In the genomic region with DNA sequence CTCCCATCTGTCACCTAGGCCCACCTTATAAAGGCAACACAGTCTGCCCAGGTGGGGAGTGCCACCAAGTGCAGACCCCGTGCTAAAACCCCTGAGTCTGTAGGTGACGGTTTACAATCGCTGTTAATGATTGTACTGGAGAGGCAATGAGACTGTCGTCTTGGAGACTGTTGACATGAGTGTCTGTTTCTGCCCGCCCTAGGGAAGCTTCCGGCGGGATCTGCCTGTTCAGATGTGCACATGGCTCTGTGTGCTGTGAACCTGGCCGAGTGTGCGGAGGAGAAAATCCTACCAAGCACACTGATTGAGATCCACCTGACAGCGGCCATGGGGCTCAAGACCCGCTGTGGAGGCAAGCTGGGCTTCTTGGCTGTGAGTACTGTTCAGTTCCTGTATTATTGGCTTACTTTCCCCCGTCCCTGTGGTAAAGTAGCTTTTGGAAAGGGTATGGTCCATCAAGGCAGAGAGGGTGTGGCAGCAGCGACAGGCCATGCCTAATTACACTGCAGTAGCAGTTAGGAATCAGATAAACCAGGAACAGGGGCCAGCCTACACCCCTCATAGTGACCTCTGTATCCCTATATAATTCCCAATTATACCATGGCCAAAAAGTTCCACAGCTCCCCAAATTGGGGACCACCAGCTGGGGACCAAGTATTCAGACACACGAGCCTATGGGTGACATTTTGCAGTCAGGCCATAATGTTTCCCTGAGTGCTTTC, we compare ENCODE assay signal across 13 mouse cellular contexts. TPM values are rescaled to one million over a fixed set of nuclear protein-coding genes. Genes with fewer than 3 reads are reported as not detected.
DNase-seq lines count a peak whose midpoint lies in the region; ATAC-seq and TF ChIP-seq lines count a peak whose summit lies in the region.
"Had no signal": no experiment of that assay in that cellular context is flagged by ENCODE, and none has a peak within 500 bp of the region (broad histone marks: within the 10 kb centered on the region; RNA-seq: fewer than 3 reads in every experiment).

No protein-coding gene starts in this region.

- no peak for DNase-seq in hindbrain, embryonic 10.5 days (ENCODE audit: low spot score)
- no peak for DNase-seq in midbrain, postnatal 0 days (ENCODE audit: low spot score)
- peak; percentile 72 for DNase-seq in liver
- no peak for DNase-seq in left cerebral cortex, adult 18-20 months (ENCODE audit: low spot score in 2 of 2)
- DNase-seq in right cerebral cortex, adult 2 months (ENCODE audit: low spot score in 2 of 2), result no peak
- DNase-seq: adrenal gland, postnatal 25 days; right cerebral cortex, postnatal 4 days had no signal

- peaks cover 100% of the 10 kb centered on the region for H3K36me3 ChIP-seq in hindbrain, embryonic 10.5 days
- H3K36me3 ChIP-seq in hindbrain, embryonic 12.5 days, result peaks cover 99% of the 10 kb centered on the region
- peaks cover 99% of the 10 kb centered on the region for H3K36me3 ChIP-seq in midbrain, embryonic 12.5 days
- peaks cover 77% of the 10 kb centered on the region for H3K36me3 ChIP-seq in midbrain, postnatal 0 days (ENCODE audit: insufficient read depth, low read length)

- peaks cover 25% of the 10 kb centered on the region for H3K9me3 ChIP-seq in hindbrain, embryonic 10.5 days
- peaks cover 6% of the 10 kb centered on the region; the same call in 1 of the 2 replicates for H3K9me3 ChIP-seq in hindbrain, embryonic 12.5 days (replicated peaks)
- H3K9me3 ChIP-seq in midbrain, embryonic 12.5 days, result peaks cover 13% of the 10 kb centered on the region
- H3K9me3 ChIP-seq in midbrain, postnatal 0 days (ENCODE audit: low read length), result no peaks in the 10 kb centered on the region
- H3K9me3 ChIP-seq: hindbrain, embryonic 15.5 days had no signal

- no peak overlapping the region for H3K4me2 ChIP-seq in hindbrain, embryonic 12.5 days (replicated peaks)
- H3K4me2 ChIP-seq in midbrain, embryonic 12.5 days (replicated peaks), result no peak overlapping the region
- no peak overlapping the region for H3K4me2 ChIP-seq in midbrain, postnatal 0 days (ENCODE audit: low read depth, low read length, poor library complexity, severe bottlenecking)
- H3K4me2 ChIP-seq: forebrain, embryonic 13.5 days; hindbrain, embryonic 15.5 days; limb, embryonic 15.5 days had no signal

- no peak for ATAC-seq in hindbrain, embryonic 12.5 days (ENCODE audit: low FRiP score)
- no peak for ATAC-seq in midbrain, embryonic 12.5 days (ENCODE audit: low FRiP score, low read depth)
- ATAC-seq in midbrain, postnatal 0 days (ENCODE audit: low FRiP score), result no peak
- ATAC-seq: forebrain, embryonic 13.5 days had no signal

- H3K4me3 ChIP-seq in hindbrain, embryonic 10.5 days, result no peak overlapping the region
- no peak overlapping the region for H3K4me3 ChIP-seq in hindbrain, embryonic 12.5 days
- H3K4me3 ChIP-seq in midbrain, embryonic 12.5 days, result no peak overlapping the region
- no peak overlapping the region for H3K4me3 ChIP-seq in midbrain, postnatal 0 days (ENCODE audit: low read depth, low read length)
- H3K4me3 ChIP-seq: forebrain, embryonic 13.5 days; hindbrain, embryonic 15.5 days; limb, embryonic 15.5 days had no signal

- no peak for TF ChIP-seq CTCF in midbrain, postnatal 0 days (IDR thresholded peaks at IDR 0.05)

- 0 out of 2 replicates have a peak, but pooled peaks cover 5% of the 10 kb centered on the region for H3K4me1 ChIP-seq in hindbrain, embryonic 10.5 days (replicated peaks)
- H3K4me1 ChIP-seq in hindbrain, embryonic 12.5 days, result no peaks in the 10 kb centered on the region
- no peaks in the 10 kb centered on the region for H3K4me1 ChIP-seq in midbrain, embryonic 12.5 days
- no peaks in the 10 kb centered on the region for H3K4me1 ChIP-seq in midbrain, postnatal 0 days (ENCODE audit: insufficient read depth, low read length)
- H3K4me1 ChIP-seq: forebrain, embryonic 13.5 days; limb, embryonic 15.5 days had no signal

- no peaks in the 10 kb centered on the region for H3K27me3 ChIP-seq in hindbrain, embryonic 10.5 days (ENCODE audit: insufficient read depth, poor library complexity, severe bottlenecking)
- H3K27me3 ChIP-seq in hindbrain, embryonic 12.5 days, result no peaks in the 10 kb centered on the region
- H3K27me3 ChIP-seq in midbrain, embryonic 12.5 days, result no peaks in the 10 kb centered on the region
- H3K27me3 ChIP-seq in midbrain, postnatal 0 days (ENCODE audit: insufficient read depth, low read length), result no peaks in the 10 kb centered on the region
- H3K27me3 ChIP-seq: forebrain, embryonic 13.5 days; hindbrain, embryonic 15.5 days; limb, embryonic 15.5 days had no signal

- 91% methylated on average over 14 of the region's 14 CpGs for WGBS in hindbrain, embryonic 10.5 days
- WGBS in hindbrain, embryonic 12.5 days, result 91% methylated on average over 14 of the region's 14 CpGs
- 95% methylated on average over 14 of the region's 14 CpGs for WGBS in midbrain, embryonic 12.5 days
- WGBS in midbrain, postnatal 0 days, result 91% methylated on average over 14 of the region's 14 CpGs

- peak overlapping the region; percentile 35; the same call in 1 of the 2 replicates for H3K27ac ChIP-seq in hindbrain, embryonic 10.5 days
- no peak overlapping the region for H3K27ac ChIP-seq in hindbrain, embryonic 12.5 days
- H3K27ac ChIP-seq in midbrain, embryonic 12.5 days (replicated peaks), result 0 out of 2 replicates have a peak overlapping the region, but pooled peaks have one; percentile 25
- no peak overlapping the region for H3K27ac ChIP-seq in midbrain, postnatal 0 days (ENCODE audit: low read depth, low read length)
- H3K27ac ChIP-seq: hindbrain, embryonic 15.5 days; limb, embryonic 15.5 days had no signal

- no peak overlapping the region for H3K9ac ChIP-seq in hindbrain, embryonic 12.5 days
- H3K9ac ChIP-seq in midbrain, embryonic 12.5 days (replicated peaks), result no peak overlapping the region
- H3K9ac ChIP-seq in midbrain, postnatal 0 days (replicated peaks; ENCODE audit: low read length, poor library complexity, severe bottlenecking), result no peak overlapping the region
- H3K9ac ChIP-seq: forebrain, embryonic 13.5 days; hindbrain, embryonic 15.5 days; limb, embryonic 15.5 days had no signal

RNA-seq across cellular contexts. Expression of a gene that starts 27.4 kb away (rescaled TPM):
- polyA plus RNA-seq in hindbrain, embryonic 10.5 days (2016; fragmentation: Nextera tagmentation; extraction: Ambion mirVana), result 1.6 and 1.8 TPM in 2 replicates
- 1.6 and 1.7 TPM in 2 replicates for polyA plus RNA-seq in hindbrain, embryonic 12.5 days (2016; fragmentation: Nextera tagmentation; extraction: Ambion mirVana)
- 0.73 and 0.80 TPM in 2 replicates for polyA plus RNA-seq in midbrain, embryonic 12.5 days (2016; fragmentation: Nextera tagmentation; extraction: Ambion mirVana)
- 6.5 and 7.6 TPM in 2 replicates for total RNA-seq in midbrain, postnatal 0 days (2014; rRNA removed)
- polyA plus RNA-seq in midbrain, postnatal 0 days (2015; fragmentation: Nextera tagmentation; extraction: Ambion mirVana), result 1.6 and 2.2 TPM in 2 replicates
- 1 to 10 TPM; 2.6 to 3.0 TPM for total RNA-seq in left cerebral cortex, adult 18-20 months (2021)
- total RNA-seq: gastrocnemius, adult 8-10 months had no signal

RNA-seq across cellular contexts. Expression of a gene that starts 38.2 kb away (rescaled TPM):
- polyA plus RNA-seq in hindbrain, embryonic 10.5 days (2016; fragmentation: Nextera tagmentation; extraction: Ambion mirVana), result 211 and 242 TPM in 2 replicates
- 230 and 244 TPM in 2 replicates for polyA plus RNA-seq in hindbrain, embryonic 12.5 days (2016; fragmentation: Nextera tagmentation; extraction: Ambion mirVana)
- polyA plus RNA-seq in midbrain, embryonic 12.5 days (2016; fragmentation: Nextera tagmentation; extraction: Ambion mirVana), result 274 and 276 TPM in 2 replicates
- total RNA-seq in midbrain, postnatal 0 days (2014; rRNA removed), result 204 and 245 TPM in 2 replicates
- 141 and 150 TPM in 2 replicates for polyA plus RNA-seq in midbrain, postnatal 0 days (2015; fragmentation: Nextera tagmentation; extraction: Ambion mirVana)
- total RNA-seq in left cerebral cortex, adult 18-20 months (2021), result 100 to 1,000 TPM; 213 to 223 TPM

RNA-seq across cellular contexts. Expression of a gene that starts 38.9 kb away (rescaled TPM):
- 0.18 and 0.46 TPM in 2 replicates for polyA plus RNA-seq in hindbrain, embryonic 10.5 days (2016; fragmentation: Nextera tagmentation; extraction: Ambion mirVana)
- 0.18 and 0.34 TPM in 2 replicates for polyA plus RNA-seq in hindbrain, embryonic 12.5 days (2016; fragmentation: Nextera tagmentation; extraction: Ambion mirVana)
- polyA plus RNA-seq in midbrain, embryonic 12.5 days (2016; fragmentation: Nextera tagmentation; extraction: Ambion mirVana), result 0.37 TPM in 1 of 2 replicates, not detected in the other
- total RNA-seq in midbrain, postnatal 0 days (2014; rRNA removed), result 0.94 and 2.1 TPM in 2 replicates
- polyA plus RNA-seq in midbrain, postnatal 0 days (2015; fragmentation: Nextera tagmentation; extraction: Ambion mirVana), result 0.18 and 0.27 TPM in 2 replicates
- total RNA-seq in left cerebral cortex, adult 18-20 months (2021), result under 1 TPM; 0.26 to 0.49 TPM
- total RNA-seq: gastrocnemius, adult 8-10 months had no signal

RNA-seq across cellular contexts. Expression of a gene that starts 57.5 kb away (rescaled TPM):
- 19.6 and 23.4 TPM in 2 replicates for polyA plus RNA-seq in hindbrain, embryonic 10.5 days (2016; fragmentation: Nextera tagmentation; extraction: Ambion mirVana)
- polyA plus RNA-seq in hindbrain, embryonic 12.5 days (2016; fragmentation: Nextera tagmentation; extraction: Ambion mirVana), result 17.0 and 17.1 TPM in 2 replicates
- polyA plus RNA-seq in midbrain, embryonic 12.5 days (2016; fragmentation: Nextera tagmentation; extraction: Ambion mirVana), result 17.3 and 18.3 TPM in 2 replicates
- 8.4 and 8.7 TPM in 2 replicates for total RNA-seq in midbrain, postnatal 0 days (2014; rRNA removed)
- 6.9 and 7.7 TPM in 2 replicates for polyA plus RNA-seq in midbrain, postnatal 0 days (2015; fragmentation: Nextera tagmentation; extraction: Ambion mirVana)
- 10 to 100 TPM; 11.1 to 12.6 TPM for total RNA-seq in left cerebral cortex, adult 18-20 months (2021)

RNA-seq across cellular contexts. Expression of a gene that starts 59.3 kb away (rescaled TPM):
- 86.2 and 92.6 TPM in 2 replicates for polyA plus RNA-seq in hindbrain, embryonic 10.5 days (2016; fragmentation: Nextera tagmentation; extraction: Ambion mirVana)
- polyA plus RNA-seq in hindbrain, embryonic 12.5 days (2016; fragmentation: Nextera tagmentation; extraction: Ambion mirVana), result 51.1 and 51.4 TPM in 2 replicates
- polyA plus RNA-seq in midbrain, embryonic 12.5 days (2016; fragmentation: Nextera tagmentation; extraction: Ambion mirVana), result 60.1 and 61.9 TPM in 2 replicates
- 5.2 and 17.9 TPM in 2 replicates for total RNA-seq in midbrain, postnatal 0 days (2014; rRNA removed)
- 10.2 TPM in 2 replicates for polyA plus RNA-seq in midbrain, postnatal 0 days (2015; fragmentation: Nextera tagmentation; extraction: Ambion mirVana)
- 1 to 10 TPM; 4.0 to 4.4 TPM for total RNA-seq in left cerebral cortex, adult 18-20 months (2021)
- total RNA-seq: gastrocnemius, adult 8-10 months had no signal

Comparison
In these comparisons a context has a peak if more than half of its experiments do, and no peak if none do; other contexts are left out.
1. H3K27ac ChIP-seq: peak in hindbrain, embryonic 10.5 days (single experiment) and midbrain, embryonic 12.5 days (single experiment); none in hindbrain, embryonic 12.5 days (single experiment) and midbrain, postnatal 0 days (single experiment).